Mouse (Mus musculus): Measurements from ENCODE around the gene Sema3a.
A peak's percentile ranks its signal among the peaks of the same experiment; 100 is the strongest.

The Sema3a gene

GRCm38 (mm10) chr5:13548210-13548554 is 423.0 kb downstream of the Sema3a start:
- DNase-seq (ENCODE audit: low read depth, low spot score) = no peak

GRCm38 (mm10) chr5:13549080-13549479 is 423.9 kb downstream of the Sema3a start:
- DNase-seq (ENCODE audit: low read depth, low spot score) = no peak

DNA sequence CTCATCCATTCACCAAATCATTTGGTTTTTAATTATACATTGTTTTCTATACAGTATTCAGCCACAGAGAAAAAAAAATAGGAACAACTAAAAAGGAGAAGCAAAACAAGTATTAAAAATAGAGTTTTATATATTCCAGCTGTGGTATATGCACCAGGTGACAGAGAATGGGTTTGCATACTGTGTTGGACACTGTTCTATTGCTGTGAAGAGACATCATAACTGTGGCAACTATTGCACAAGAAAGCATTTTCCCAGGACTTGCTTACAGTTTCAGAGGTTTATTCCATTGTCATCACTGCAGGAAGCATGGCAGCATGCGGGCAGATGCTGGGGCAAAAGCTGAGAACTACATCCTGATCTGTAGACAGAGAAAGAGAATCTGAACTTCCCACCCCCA is 425.7 kb downstream of the Sema3a start:
- DNase-seq (ENCODE audit: low read depth, low spot score) = no peak

- no peak for DNase-seq (ENCODE audit: low read depth, low spot score)
These were observed 432.0 kb downstream of the Sema3a start for GRCm38 (mm10) chr5:13557257-13557656.

GRCm38 (mm10) chr5:13573867-13574266 is 448.7 kb downstream of the Sema3a start:
- DNase-seq (ENCODE audit: low read depth, low spot score) = no peak

- no peak for DNase-seq (ENCODE audit: low read depth, low spot score)
These were observed 453.9 kb downstream of the Sema3a start for GRCm38 (mm10) chr5:13579123-13579522.

DNA sequence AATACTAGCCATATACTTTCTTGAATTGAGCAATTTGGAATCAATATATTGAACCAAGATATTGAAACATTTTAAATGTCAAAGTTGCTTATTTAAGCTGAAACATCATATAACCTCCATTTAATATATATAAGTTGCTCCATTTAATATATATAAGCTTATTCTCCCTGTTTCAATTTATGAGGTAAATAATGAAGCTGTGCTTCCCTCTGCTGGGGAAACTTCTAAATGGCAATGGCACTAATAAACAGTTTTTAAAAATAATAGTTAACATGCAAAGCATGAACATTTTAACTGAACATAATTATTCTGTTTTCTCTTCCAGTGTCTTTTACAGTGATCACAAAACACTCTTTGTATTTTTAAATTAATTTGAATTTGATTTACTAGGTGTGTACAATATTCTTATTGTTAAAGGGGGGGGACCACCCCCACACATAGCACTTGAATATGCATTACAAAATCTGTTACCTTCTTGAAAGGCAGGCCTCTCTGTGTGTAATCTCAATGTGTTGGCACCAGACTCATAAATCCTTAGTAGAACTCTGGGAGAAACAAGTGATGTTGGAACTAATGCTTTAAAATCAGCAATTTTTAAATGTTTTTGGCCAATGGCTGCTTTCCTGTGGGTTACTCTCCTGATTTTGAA is 460.5 kb downstream of the Sema3a start:
- no peak for DNase-seq (ENCODE audit: low read depth, low spot score)

DNA sequence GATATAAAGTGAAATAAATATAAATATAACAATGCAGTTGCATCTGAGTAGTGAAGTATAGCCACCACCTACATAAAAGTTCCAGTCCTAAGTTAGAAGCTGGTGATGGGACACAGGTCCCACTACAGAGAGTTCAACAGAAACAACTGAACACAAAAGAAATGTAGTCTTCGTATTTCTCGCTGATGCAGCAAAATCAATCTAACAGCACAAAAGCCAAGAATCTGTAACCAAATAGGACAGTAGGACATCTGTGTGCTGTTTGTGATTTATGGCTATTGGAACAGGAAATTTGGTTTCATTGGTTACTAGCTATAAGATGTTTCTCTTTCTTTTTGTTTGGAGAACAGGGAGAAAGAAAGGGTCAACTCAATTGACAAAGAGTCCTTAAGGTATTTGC is 469.2 kb downstream of the Sema3a start:
- DNase-seq (ENCODE audit: low read depth, low spot score) = no peak

GRCm38 (mm10) chr5:13611631-13612030 is 486.4 kb downstream of the Sema3a start:
- DNase-seq (ENCODE audit: low read depth, low spot score) = no peak

GRCm38 (mm10) chr5:13612088-13612487 is 486.9 kb downstream of the Sema3a start:
- DNase-seq (ENCODE audit: low read depth, low spot score) = no peak

DNA sequence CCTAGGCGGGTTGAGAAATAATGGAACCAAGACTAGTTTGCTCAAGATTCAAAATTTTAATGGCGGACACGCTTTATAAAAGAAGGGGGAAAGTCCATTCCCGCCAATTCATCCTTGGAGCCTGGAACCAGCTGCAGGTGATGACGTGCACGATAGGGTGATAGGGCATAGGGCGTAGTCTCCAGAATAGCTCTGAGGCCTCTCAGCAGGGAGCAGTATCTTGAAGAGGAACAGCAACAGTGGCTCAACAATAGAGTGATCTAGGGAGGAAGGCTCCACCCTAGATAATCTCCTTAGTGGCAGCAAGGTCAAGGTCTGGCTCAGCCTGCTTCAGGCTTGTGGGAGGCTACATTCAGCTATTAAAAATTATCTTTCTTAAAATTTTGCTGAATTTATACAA is 489.4 kb downstream of the Sema3a start:
- peak; percentile 96 for DNase-seq (ENCODE audit: low read depth, low spot score)

DNA sequence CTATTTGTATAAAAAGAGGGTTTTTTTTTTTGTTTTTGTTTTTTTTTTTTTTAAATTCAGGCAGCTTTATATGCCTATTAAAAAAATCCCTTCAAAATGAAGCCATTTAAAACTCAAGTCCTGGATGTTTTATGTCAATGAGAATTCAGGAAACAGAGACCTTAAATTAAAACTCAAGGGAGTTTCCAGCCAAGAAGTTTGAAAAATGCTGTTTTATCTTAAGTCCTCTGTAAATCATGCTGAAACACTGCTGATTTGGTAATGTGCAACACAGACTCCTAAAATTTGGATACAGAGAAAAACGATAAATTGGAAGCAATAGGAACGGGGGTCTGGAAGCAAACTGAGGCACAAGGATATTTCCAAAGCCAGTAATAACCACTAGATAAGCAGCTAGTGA is 490.7 kb downstream of the Sema3a start:
- DNase-seq (ENCODE audit: low read depth, low spot score) = no peak

GRCm38 (mm10) chr5:13622578-13622977 is 497.4 kb downstream of the Sema3a start:
- DNase-seq (ENCODE audit: low read depth, low spot score) = no peak

- no peak for DNase-seq (ENCODE audit: low read depth, low spot score)
These were observed 499.5 kb downstream of the Sema3a start for GRCm38 (mm10) chr5:13624754-13625153.

DNA sequence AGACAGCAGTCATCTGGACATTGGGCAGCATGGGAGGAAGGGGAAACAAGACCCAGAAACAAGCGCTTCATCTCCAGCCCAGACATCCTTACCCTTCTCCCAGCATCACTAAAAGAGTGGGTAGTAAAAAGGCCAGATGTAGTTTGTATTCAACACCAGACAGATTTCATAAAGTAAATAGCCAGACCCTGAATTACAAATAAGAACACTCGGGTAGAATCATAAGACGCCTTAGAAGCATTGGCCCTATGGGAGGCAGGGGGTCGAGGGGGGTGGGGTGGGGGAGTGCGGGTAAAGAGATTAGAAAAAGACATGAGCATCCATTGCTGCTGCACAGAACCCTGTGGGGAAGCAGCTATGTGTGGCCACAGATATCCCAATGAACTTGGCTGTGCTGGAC is 500.9 kb downstream of the Sema3a start:
- no peak for DNase-seq (ENCODE audit: low read depth, low spot score)

- DNase-seq (ENCODE audit: low read depth, low spot score) = peak; percentile 81
These were observed 503.5 kb downstream of the Sema3a start for GRCm38 (mm10) chr5:13628606-13629311.

GRCm38 (mm10) chr5:13629916-13630315 is 504.7 kb downstream of the Sema3a start:
- no peak for DNase-seq (ENCODE audit: low read depth, low spot score)

DNA sequence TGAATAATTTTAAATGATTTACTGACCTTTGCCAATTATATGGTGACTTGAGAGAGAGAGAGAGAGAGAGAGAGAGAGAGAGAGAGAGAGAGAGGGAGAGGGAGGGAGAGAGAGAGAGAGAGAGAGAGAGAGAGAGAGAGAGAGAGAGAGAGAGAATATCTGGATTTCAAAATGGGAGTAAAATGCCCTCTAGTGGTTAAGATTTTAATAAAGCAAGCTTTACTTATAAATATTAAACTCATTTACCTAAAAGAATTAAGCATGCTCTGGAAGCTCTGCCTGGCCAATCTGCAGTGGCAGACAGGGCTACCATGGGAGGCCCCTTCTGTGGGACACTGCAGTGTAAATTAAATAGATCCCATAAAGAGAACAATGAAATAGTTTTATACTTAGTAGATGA is 505.5 kb downstream of the Sema3a start:
- DNase-seq (ENCODE audit: low read depth, low spot score) = no peak

- DNase-seq (ENCODE audit: low read depth, low spot score) = no peak
These were observed 511.0 kb downstream of the Sema3a start for GRCm38 (mm10) chr5:13636237-13636636.
